Mouse (Mus musculus): Measurements from ENCODE around the gene Klrc1. TPM values are rescaled to one million over a fixed set of nuclear protein-coding genes. Genes with fewer than 3 reads are reported as not detected.
"Not testable (repeated sequence)": the region's sequence is repeated elsewhere in the genome, so short reads cannot be mapped to it uniquely, and the experiment has no call there.

The Klrc1 gene
- polyA plus RNA-seq (2014; fragmentation: Nextera tagmentation; extraction: Ambion mirVana) = not detected in 2 replicates

- DNase-seq (ENCODE audit: low spot score) = no peak
- Histone ChIP-seq H3K27ac (replicated peaks; ENCODE audit: low read depth, low read length) (no peak within 1 kb of the TSS), H3K4me1 (ENCODE audit: control insufficient read depth, insufficient read depth, low read length) (no peaks in the 10 kb centered on the region), H3K4me3 (ENCODE audit: low read depth, low read length) (no peak within 1 kb of the TSS), H3K27me3 (ENCODE audit: control insufficient read depth, insufficient read depth, low read length) (no peaks in the 10 kb centered on the region), H3K9ac (replicated peaks; ENCODE audit: low read length) (no peak within 1 kb of the TSS), H3K9me3 (replicated peaks; ENCODE audit: control insufficient read depth, low read length) (no peaks in the 10 kb centered on the region; the same call in 1 of the 2 replicates), H3K4me2 (ENCODE audit: low read depth, low read length) (no peak within 1 kb of the TSS), H3K36me3 (replicated peaks; ENCODE audit: control insufficient read depth, insufficient read depth, low read depth, low read length) (no peaks in the 10 kb centered on the region)
- 77% methylated on average over 3 of the region's 3 CpGs for WGBS
- ATAC-seq (replicated peaks; ENCODE audit: insufficient number of reproducible peaks, low FRiP score, low TSS enrichment, low read depth) = no peak
These were observed at the start of gene Klrc1 for GRCm38 (mm10) chr6:129678873-129679272. TSS of gene Klrc1 (minus strand) at chr6:129678973.

DNA sequence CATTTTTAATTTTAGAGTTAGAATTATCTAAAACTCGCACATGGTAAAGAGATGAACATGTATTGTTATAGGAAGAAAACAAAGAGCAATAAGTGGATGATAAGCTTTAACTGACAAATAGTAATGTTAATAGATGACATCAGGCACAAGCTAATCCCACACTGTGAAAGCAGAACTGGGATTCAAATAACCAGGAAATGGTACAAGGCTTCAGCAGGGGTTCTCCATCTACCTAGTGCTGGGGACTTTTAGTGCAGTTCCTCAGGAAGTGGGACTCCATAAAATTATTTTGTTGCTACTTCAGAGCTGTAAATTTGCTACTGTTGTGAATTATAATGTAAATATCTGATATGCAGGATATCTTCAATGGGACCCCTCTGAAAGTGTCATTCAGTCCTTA, 48.5 kb upstream of the Klrc1 start:
- DNase-seq (ENCODE audit: low spot score) (no peak), ATAC-seq (replicated peaks; ENCODE audit: insufficient number of reproducible peaks, low FRiP score, low TSS enrichment, low read depth) (no peak)
- 88% methylated on average over 1 of the region's 1 CpGs for WGBS
- no peaks in the 10 kb centered on the region for H3K4me1 ChIP-seq (ENCODE audit: control insufficient read depth, insufficient read depth, low read length)
- no peak overlapping the region for H3K9ac ChIP-seq (replicated peaks; ENCODE audit: low read length)
- H3K36me3 ChIP-seq (replicated peaks; ENCODE audit: control insufficient read depth, insufficient read depth, low read depth, low read length) = no peaks in the 10 kb centered on the region
- no peak overlapping the region for H3K27ac ChIP-seq (replicated peaks; ENCODE audit: low read depth, low read length)
- no peaks in the 10 kb centered on the region for H3K9me3 ChIP-seq (replicated peaks; ENCODE audit: control insufficient read depth, low read length)
- no peak overlapping the region for H3K4me3 ChIP-seq (ENCODE audit: low read depth, low read length)
- H3K27me3 ChIP-seq (ENCODE audit: control insufficient read depth, insufficient read depth, low read length) = no peaks in the 10 kb centered on the region
- H3K4me2 ChIP-seq (ENCODE audit: low read depth, low read length) = no peak overlapping the region

DNA sequence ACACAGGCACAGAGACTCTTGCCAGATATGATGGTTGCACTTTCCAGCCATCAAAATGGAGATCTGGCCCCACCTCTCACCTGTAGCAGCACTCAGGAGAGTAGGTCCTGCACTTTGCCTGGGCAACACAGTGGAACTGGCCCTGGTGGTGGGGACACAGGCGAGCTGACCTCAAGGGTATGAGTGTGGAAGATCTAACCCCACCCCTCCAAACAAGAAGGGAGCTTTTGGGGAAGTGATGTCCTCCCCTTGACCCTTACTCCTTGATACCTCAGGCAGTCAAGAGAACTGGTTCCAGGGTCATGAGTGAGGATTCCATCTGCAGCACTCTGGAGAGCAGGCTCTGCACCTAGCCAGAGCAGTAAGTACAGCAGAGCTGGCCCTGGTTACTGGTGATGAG, 42.6 kb upstream of the Klrc1 start:
- WGBS = 42% methylated on average over 1 of the region's 1 CpGs
- no peaks in the 10 kb centered on the region for H3K27me3 ChIP-seq (ENCODE audit: control insufficient read depth, insufficient read depth, low read length)
- no peak for DNase-seq (ENCODE audit: low spot score)
- H3K9ac ChIP-seq (replicated peaks; ENCODE audit: low read length) = no peak overlapping the region
- no peaks in the 10 kb centered on the region for H3K36me3 ChIP-seq (replicated peaks; ENCODE audit: control insufficient read depth, insufficient read depth, low read depth, low read length)
- H3K4me1 ChIP-seq (ENCODE audit: control insufficient read depth, insufficient read depth, low read length) = no peaks in the 10 kb centered on the region
- H3K4me2 ChIP-seq (ENCODE audit: low read depth, low read length) = no peak overlapping the region
- ATAC-seq (replicated peaks; ENCODE audit: insufficient number of reproducible peaks, low FRiP score, low TSS enrichment, low read depth) = no peak
- H3K27ac ChIP-seq (replicated peaks; ENCODE audit: low read depth, low read length) = no peak overlapping the region
- H3K4me3 ChIP-seq (ENCODE audit: low read depth, low read length) = no peak overlapping the region
- no peaks in the 10 kb centered on the region for H3K9me3 ChIP-seq (replicated peaks; ENCODE audit: control insufficient read depth, low read length)

DNA sequence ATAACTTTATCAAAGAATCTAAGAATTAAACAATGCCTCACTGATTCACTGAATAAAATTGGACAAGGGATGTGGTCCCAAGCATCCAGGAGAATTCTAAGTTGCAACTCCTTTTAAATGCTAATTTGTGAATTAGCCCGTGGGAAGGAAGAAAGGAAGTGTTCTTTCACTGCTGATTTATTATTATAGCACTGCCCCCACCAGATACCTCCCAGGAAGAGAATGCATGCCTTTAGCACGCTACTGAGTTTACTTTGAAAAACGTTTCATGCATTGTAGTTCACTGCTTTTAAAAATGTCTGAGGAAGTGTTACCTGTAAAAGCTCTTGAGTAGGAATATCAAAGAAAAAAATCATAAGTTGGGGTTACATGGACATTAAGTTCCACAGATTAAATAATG, 41.7 kb upstream of the Klrc1 start:
- no peaks in the 10 kb centered on the region for H3K36me3 ChIP-seq (replicated peaks; ENCODE audit: control insufficient read depth, insufficient read depth, low read depth, low read length)
- H3K9me3 ChIP-seq (replicated peaks; ENCODE audit: control insufficient read depth, low read length) = no peaks in the 10 kb centered on the region
- no peak overlapping the region for H3K9ac ChIP-seq (replicated peaks; ENCODE audit: low read length)
- H3K4me3 ChIP-seq (ENCODE audit: low read depth, low read length) = no peak overlapping the region
- no peaks in the 10 kb centered on the region for H3K27me3 ChIP-seq (ENCODE audit: control insufficient read depth, insufficient read depth, low read length)
- WGBS = 47% methylated on average over 3 of the region's 3 CpGs
- DNase-seq (ENCODE audit: low spot score) (no peak), ATAC-seq (replicated peaks; ENCODE audit: insufficient number of reproducible peaks, low FRiP score, low TSS enrichment, low read depth) (no peak)
- no peaks in the 10 kb centered on the region for H3K4me1 ChIP-seq (ENCODE audit: control insufficient read depth, insufficient read depth, low read length)
- no peak overlapping the region for H3K4me2 ChIP-seq (ENCODE audit: low read depth, low read length)
- H3K27ac ChIP-seq (replicated peaks; ENCODE audit: low read depth, low read length) = no peak overlapping the region

DNA sequence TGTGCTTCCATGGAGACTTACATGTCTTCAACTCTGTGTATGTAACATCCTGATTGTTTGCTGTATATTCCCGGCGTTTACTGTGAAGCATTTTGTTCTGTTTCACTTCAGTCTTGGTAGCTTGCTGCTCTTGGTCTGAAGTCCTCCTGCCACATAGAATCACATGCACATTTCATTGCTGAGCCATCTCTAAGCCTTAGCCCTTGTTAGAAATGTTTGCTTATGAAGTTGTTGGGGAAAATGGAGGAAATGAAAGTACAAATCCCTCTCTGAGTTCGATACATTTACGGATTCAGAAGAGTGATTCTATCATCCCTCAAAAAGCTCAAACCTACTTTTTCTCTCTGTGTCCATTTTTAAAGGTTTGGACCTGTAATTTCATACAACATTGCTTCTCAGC, 38.3 kb upstream of the Klrc1 start, which contains the start of gene Klri1:
TSS of gene Klri1 (minus strand) at position 101 of the 400 bp plus-strand sequence.
- ATAC-seq (replicated peaks; ENCODE audit: insufficient number of reproducible peaks, low FRiP score, low TSS enrichment, low read depth) (no peak), DNase-seq (ENCODE audit: low spot score) (no peak)
- Histone ChIP-seq H3K4me1 (ENCODE audit: control insufficient read depth, insufficient read depth, low read length) (no peaks in the 10 kb centered on the region), H3K4me2 (ENCODE audit: low read depth, low read length) (no peak within 1 kb of the TSS), H3K27me3 (ENCODE audit: control insufficient read depth, insufficient read depth, low read length) (no peaks in the 10 kb centered on the region), H3K36me3 (replicated peaks; ENCODE audit: control insufficient read depth, insufficient read depth, low read depth, low read length) (no peaks in the 10 kb centered on the region), H3K27ac (replicated peaks; ENCODE audit: low read depth, low read length) (no peak within 1 kb of the TSS), H3K9me3 (replicated peaks; ENCODE audit: control insufficient read depth, low read length) (no peaks in the 10 kb centered on the region), H3K4me3 (ENCODE audit: low read depth, low read length) (no peak within 1 kb of the TSS), H3K9ac (replicated peaks; ENCODE audit: low read length) (no peak within 1 kb of the TSS)
- 89% methylated on average over 4 of the region's 4 CpGs for WGBS

DNA sequence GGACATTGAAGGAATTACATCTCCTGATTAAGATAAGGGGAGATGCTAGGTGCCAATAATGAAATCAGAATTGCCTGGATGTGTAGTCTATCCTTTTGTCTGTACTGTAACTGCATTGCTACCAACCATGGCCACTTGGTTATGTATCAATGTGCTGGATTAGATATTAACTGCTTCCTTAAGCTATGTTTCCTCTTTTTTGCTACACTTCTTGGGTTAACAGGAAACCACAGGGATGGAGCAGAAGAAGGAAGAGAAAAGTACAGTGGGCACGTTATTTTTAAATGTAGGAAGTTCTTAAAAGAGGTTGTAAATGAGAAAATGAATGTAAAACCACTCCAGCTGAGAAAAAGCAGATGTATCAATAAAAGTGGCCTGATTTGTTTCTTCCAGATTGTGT, 34.8 kb upstream of the Klrc1 start:
- Histone ChIP-seq H3K9ac (replicated peaks; ENCODE audit: low read length) (no peak overlapping the region), H3K4me2 (ENCODE audit: low read depth, low read length) (no peak overlapping the region), H3K4me3 (ENCODE audit: low read depth, low read length) (no peak overlapping the region), H3K36me3 (replicated peaks; ENCODE audit: control insufficient read depth, insufficient read depth, low read depth, low read length) (no peaks in the 10 kb centered on the region), H3K4me1 (ENCODE audit: control insufficient read depth, insufficient read depth, low read length) (no peaks in the 10 kb centered on the region), H3K27ac (replicated peaks; ENCODE audit: low read depth, low read length) (no peak overlapping the region), H3K9me3 (replicated peaks; ENCODE audit: control insufficient read depth, low read length) (no peaks in the 10 kb centered on the region; the same call in 1 of the 2 replicates), H3K27me3 (ENCODE audit: control insufficient read depth, insufficient read depth, low read length) (no peaks in the 10 kb centered on the region)
- ATAC-seq (replicated peaks; ENCODE audit: insufficient number of reproducible peaks, low FRiP score, low TSS enrichment, low read depth) = no peak
- whole genome bisulfite sequencing = 39% methylated on average over 1 of the region's 1 CpGs
- DNase-seq (ENCODE audit: low spot score) = no peak

DNA sequence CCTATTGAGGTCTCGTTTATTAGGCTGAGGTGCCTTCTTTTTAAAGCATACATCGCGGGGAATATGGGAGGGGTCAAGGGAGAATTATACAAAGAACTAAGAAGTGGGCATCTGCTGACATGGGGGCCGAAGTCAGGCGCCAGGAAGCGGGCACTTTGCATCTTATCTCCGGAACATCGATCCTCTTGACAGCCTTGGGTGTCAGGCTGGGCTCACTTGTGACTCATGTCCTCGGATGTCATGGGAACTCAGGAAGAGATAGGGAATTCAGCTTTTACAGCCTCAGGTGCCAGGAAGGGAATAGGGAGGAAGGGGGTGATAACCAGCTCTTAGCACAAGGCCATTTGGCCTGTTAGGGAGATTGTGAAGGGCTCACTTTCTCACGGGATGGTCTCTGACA, 12.7 kb upstream of the Klrc1 start:
- H3K4me3 ChIP-seq (ENCODE audit: low read depth, low read length); H3K27ac ChIP-seq (replicated peaks; ENCODE audit: low read depth, low read length); H3K9ac ChIP-seq (replicated peaks; ENCODE audit: low read length); H3K9me3 ChIP-seq (replicated peaks; ENCODE audit: control insufficient read depth, low read length); H3K4me2 ChIP-seq (ENCODE audit: low read depth, low read length); ATAC-seq (replicated peaks; ENCODE audit: insufficient number of reproducible peaks, low FRiP score, low TSS enrichment, low read depth); H3K4me1 ChIP-seq (ENCODE audit: control insufficient read depth, insufficient read depth, low read length); H3K27me3 ChIP-seq (ENCODE audit: control insufficient read depth, insufficient read depth, low read length); H3K36me3 ChIP-seq (replicated peaks; ENCODE audit: control insufficient read depth, insufficient read depth, low read depth, low read length); DNase-seq (ENCODE audit: low spot score): not testable (repeated sequence)
- 75% methylated on average over 10 of the region's 10 CpGs for WGBS

DNA sequence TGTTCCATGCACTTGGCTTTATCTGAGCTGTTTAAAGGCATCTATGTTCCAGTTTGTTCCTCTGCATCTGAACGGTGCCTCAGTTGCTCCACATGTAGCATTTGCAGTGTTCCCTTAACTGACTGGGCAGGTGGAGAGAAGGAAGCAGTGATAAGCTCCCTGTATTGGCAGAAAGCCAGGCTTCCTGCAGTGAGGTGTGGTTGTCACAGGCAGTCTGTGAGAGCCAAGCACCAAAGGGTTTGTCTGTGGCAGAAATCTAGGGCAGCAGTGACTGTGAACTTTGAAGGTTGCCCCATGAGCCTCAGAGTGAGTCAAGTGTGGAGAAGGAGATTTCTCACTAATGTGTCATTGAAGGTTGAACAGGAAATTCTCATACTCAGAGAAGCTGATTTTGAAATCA, 1.6 kb upstream of the Klrc1 start:
- Histone ChIP-seq H3K4me1 (ENCODE audit: control insufficient read depth, insufficient read depth, low read length) (no peaks in the 10 kb centered on the region), H3K9me3 (replicated peaks; ENCODE audit: control insufficient read depth, low read length) (no peaks in the 10 kb centered on the region; the same call in 1 of the 2 replicates), H3K4me3 (ENCODE audit: low read depth, low read length) (no peak overlapping the region), H3K27ac (replicated peaks; ENCODE audit: low read depth, low read length) (no peak overlapping the region), H3K4me2 (ENCODE audit: low read depth, low read length) (no peak overlapping the region), H3K36me3 (replicated peaks; ENCODE audit: control insufficient read depth, insufficient read depth, low read depth, low read length) (no peaks in the 10 kb centered on the region), H3K9ac (replicated peaks; ENCODE audit: low read length) (no peak overlapping the region), H3K27me3 (ENCODE audit: control insufficient read depth, insufficient read depth, low read length) (no peaks in the 10 kb centered on the region)
- ATAC-seq (replicated peaks; ENCODE audit: insufficient number of reproducible peaks, low FRiP score, low TSS enrichment, low read depth) = no peak
- no peak for DNase-seq (ENCODE audit: low spot score)
- WGBS = 77% methylated on average over 1 of the region's 1 CpGs
